Mouse (Mus musculus) cerebellum, adult (tissue): Measurements from ENCODE around the gene Capn7.

Experiments used
- ATAC-seq: cut with Nextera tagmentation; 2 replicates; pipeline ENCODE4 v1.9.2; 2017; ENCODE audit warnings: mild to moderate bottlenecking, moderate library complexity, mixed read lengths; ENCODE audit not compliant: insufficient number of reproducible peaks, low FRiP score, low TSS enrichment

The Capn7 gene

GRCm38 (mm10) chr14:31408666-31409065 is 72.2 kb downstream of the Capn7 start:
- no peak for ATAC-seq

- ATAC-seq: no peak
These were observed 73.8 kb downstream of the Capn7 start for GRCm38 (mm10) chr14:31410123-31410724.

- ATAC-seq: no peak
These were observed 74.3 kb downstream of the Capn7 start for GRCm38 (mm10) chr14:31410737-31411136.

DNA sequence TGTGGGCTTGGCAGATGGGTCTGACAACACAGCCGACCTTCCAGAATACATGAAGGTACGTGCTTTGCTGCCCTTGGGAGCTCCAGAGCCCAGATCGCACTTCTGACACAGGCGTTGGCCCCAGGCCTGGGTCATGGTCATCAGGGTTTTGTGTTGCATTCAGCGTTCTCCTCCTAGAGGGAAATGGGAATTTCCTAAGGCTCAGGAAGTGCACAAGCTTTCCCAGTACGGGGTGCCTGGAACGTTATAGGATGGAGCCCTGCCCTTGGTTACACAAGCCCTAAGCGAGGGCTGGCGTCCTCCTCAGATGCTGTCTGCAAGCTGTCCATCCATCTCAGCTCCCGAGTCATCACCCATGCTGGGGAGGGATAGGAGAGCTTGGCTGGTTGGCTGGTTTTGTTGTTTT is 76.2 kb downstream of the Capn7 start:
- peak; percentile 53; the same call in 1 of the 2 replicates for ATAC-seq

DNA sequence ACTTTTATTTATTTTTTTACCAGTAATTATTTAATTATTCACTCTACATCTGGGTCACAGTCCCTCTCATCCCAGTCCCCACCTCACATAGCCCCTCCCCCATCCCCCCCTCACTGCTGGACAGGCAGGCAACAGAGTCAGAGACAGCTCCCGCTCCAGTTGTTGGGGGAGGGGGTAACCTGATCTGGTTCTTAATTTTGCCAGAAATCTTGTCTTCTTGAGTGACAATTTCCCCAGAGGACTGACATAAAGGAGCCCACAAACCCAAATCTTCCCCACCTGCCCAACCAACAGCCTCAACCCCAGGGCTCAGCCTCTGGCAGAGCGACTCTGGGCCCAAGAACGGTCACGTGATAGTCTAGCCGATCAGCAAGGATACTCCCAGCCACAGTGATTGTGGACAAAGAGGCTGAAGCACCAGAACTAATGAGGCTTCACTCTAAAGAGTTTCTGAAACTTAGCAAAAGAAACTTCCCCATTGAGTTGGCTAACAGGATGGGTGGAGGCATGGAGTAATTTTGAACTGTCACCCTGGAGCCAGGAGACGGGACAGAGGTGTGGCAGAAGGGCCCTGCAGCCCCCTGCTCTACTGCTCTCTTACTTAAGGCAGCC is 77.1 kb downstream of the Capn7 start:
- no peak for ATAC-seq

GRCm38 (mm10) chr14:31414235-31414966 is 78.0 kb downstream of the Capn7 start:
- ATAC-seq: no peak

GRCm38 (mm10) chr14:31414967-31415376 is 78.5 kb downstream of the Capn7 start:
- no peak for ATAC-seq

DNA sequence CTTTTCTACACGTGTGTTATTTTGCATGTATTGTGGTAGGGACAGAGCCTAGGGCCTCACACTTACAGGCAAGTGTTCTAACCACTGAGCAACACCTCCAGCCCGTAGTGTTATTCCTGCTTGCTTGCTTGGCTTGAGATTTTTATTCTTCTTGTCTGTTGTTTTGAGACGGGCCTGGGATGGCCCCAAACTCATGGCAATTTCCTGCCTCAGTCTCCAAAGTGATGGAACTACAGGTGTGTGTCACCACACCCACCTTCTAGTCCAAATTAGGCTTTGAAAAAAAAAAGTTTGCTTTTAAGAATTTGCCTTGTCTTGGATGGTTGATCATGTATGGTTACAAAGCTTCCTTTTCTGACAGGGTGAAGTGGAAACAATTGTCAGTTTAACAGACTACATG is 80.0 kb downstream of the Capn7 start:
- ATAC-seq: no peak

- no peak for ATAC-seq
These were observed 80.6 kb downstream of the Capn7 start for GRCm38 (mm10) chr14:31416835-31417549.

- ATAC-seq: no peak
These were observed 82.8 kb downstream of the Capn7 start for GRCm38 (mm10) chr14:31419279-31419678.

DNA sequence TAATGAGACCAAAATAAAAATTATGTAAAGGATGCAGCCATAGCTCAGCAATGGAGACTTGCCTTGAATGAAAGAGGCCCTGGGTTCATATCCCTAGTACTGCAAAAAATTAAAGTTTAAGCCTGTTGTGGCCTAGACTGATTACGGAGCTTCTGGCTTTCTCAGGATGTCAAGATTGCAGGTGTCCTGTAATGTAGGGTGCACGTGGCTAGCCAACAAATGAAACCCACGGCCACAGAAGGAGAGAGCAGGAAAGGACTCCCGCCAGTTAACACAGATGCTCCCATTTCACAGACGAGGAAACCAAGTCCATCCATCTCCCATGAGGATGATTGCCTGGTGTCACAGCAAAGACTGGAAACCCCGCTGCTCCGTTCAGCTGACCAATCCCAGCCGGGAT is 83.7 kb downstream of the Capn7 start:
- no peak for ATAC-seq

GRCm38 (mm10) chr14:31420562-31420961 is 84.1 kb downstream of the Capn7 start:
- ATAC-seq: no peak

GRCm38 (mm10) chr14:31420985-31421384 is 84.5 kb downstream of the Capn7 start:
- no peak for ATAC-seq
